16 mouse cellular contexts compared by ENCODE assay signal in genomic region chr16:92516139-92516538, GRCm38 (mm10). TPM values are rescaled to one million over a fixed set of nuclear protein-coding genes. Genes with fewer than 3 reads are reported as not detected.
A peak's percentile ranks its signal among the peaks of the same experiment; 100 is the strongest.
DNase-seq lines count a peak whose midpoint lies in the region; ATAC-seq and TF ChIP-seq lines count a peak whose summit lies in the region.
"Had no signal": no experiment of that assay in that cellular context is flagged by ENCODE, and none has a peak within 500 bp of the region (broad histone marks: within the 10 kb centered on the region; RNA-seq: fewer than 3 reads in every experiment).

No protein-coding gene starts in this region.

- H3K4me3 ChIP-seq in heart, embryonic 11.5 days (ENCODE audit: low read depth, low read length) = no peak overlapping the region
- H3K4me3 ChIP-seq in heart, postnatal 0 days (ENCODE audit: low read depth, low read length) = no peak overlapping the region
- no peak overlapping the region for H3K4me3 ChIP-seq in kidney, embryonic 14.5 days (ENCODE audit: low read length)
- H3K4me3 ChIP-seq: forebrain, embryonic 12.5 days; limb, embryonic 13.5 days had no signal

- no peak for ATAC-seq in heart, embryonic 11.5 days (replicated peaks; ENCODE audit: insufficient number of reproducible peaks, low FRiP score, low TSS enrichment)
- ATAC-seq in heart, postnatal 0 days (ENCODE audit: insufficient read depth, low read depth) = peak; percentile 81
- no peak for ATAC-seq in kidney, embryonic 14.5 days (ENCODE audit: low FRiP score, low TSS enrichment)

- 64% methylated on average over 9 of the region's 9 CpGs for WGBS in heart, embryonic 11.5 days (ENCODE audit: insufficient replicate concordance)
- WGBS in heart, postnatal 0 days = 26% methylated on average over 9 of the region's 9 CpGs
- 80% methylated on average over 9 of the region's 9 CpGs for whole genome bisulfite sequencing in kidney, embryonic 14.5 days

- TF ChIP-seq EP300 in heart, postnatal 0 days (IDR thresholded peaks at IDR 0.05; ENCODE audit: low read depth) = no peak

- DNase-seq in heart, adult 18-20 months = peak; percentile 64 to 70
- DNase-seq in NIH3T3 (ENCODE audit: low read depth) = peak; percentile 36
- peak; percentile 33 for DNase-seq in adrenal gland, postnatal 10 days
- peak; percentile 74 for DNase-seq in heart, postnatal 0 days (ENCODE audit: low spot score)
- no peak for DNase-seq in layer of hippocampus, postnatal 14 days (ENCODE audit: low spot score in 2 of 2)
- no peak for DNase-seq in spleen, postnatal 4 days (ENCODE audit: low spot score in 2 of 2)
- DNase-seq: cerebellum, adult 11 months; embryo, embryonic 11 days; kidney, adult 11 months; retina, postnatal 1 day had no signal

- H3K27me3 ChIP-seq in heart, embryonic 11.5 days (ENCODE audit: control insufficient read depth, insufficient read depth, low read length) = peaks cover 14% of the 10 kb centered on the region
- H3K27me3 ChIP-seq in heart, postnatal 0 days (ENCODE audit: control insufficient read depth, insufficient read depth, low read length) = peaks cover 4% of the 10 kb centered on the region; the same call in 1 of the 2 replicates
- no peaks in the 10 kb centered on the region for H3K27me3 ChIP-seq in kidney, embryonic 14.5 days (ENCODE audit: control insufficient read depth, insufficient read depth, low read length)

- no peaks in the 10 kb centered on the region for H3K9me3 ChIP-seq in heart, embryonic 11.5 days (replicated peaks; ENCODE audit: control insufficient read depth, low read length)
- H3K9me3 ChIP-seq in heart, postnatal 0 days (replicated peaks; ENCODE audit: control insufficient read depth, low read length) = no peaks in the 10 kb centered on the region
- H3K9me3 ChIP-seq in kidney, embryonic 14.5 days (ENCODE audit: control insufficient read depth, low read length) = no peaks in the 10 kb centered on the region
- H3K9me3 ChIP-seq: forebrain, embryonic 12.5 days; limb, embryonic 13.5 days had no signal

- H3K4me2 ChIP-seq in heart, embryonic 11.5 days = no peak overlapping the region
- H3K4me2 ChIP-seq in heart, postnatal 0 days (ENCODE audit: low read depth, low read length) = no peak overlapping the region
- no peak overlapping the region for H3K4me2 ChIP-seq in kidney, embryonic 14.5 days (replicated peaks; ENCODE audit: low read depth, low read length)
- H3K4me2 ChIP-seq: forebrain, embryonic 12.5 days; limb, embryonic 13.5 days had no signal

- H3K9ac ChIP-seq in heart, embryonic 11.5 days (ENCODE audit: low read depth, low read length) = no peak overlapping the region
- H3K9ac ChIP-seq in heart, postnatal 0 days (replicated peaks; ENCODE audit: low read depth, low read length) = no peak overlapping the region
- no peak overlapping the region for H3K9ac ChIP-seq in kidney, embryonic 14.5 days (ENCODE audit: low read depth, low read length)
- H3K9ac ChIP-seq: forebrain, embryonic 12.5 days; limb, embryonic 13.5 days had no signal

- no peaks in the 10 kb centered on the region for H3K36me3 ChIP-seq in heart, embryonic 11.5 days (ENCODE audit: control insufficient read depth, insufficient read depth, low read length)
- H3K36me3 ChIP-seq in heart, postnatal 0 days (replicated peaks; ENCODE audit: control insufficient read depth, insufficient read depth, low read length) = no peaks in the 10 kb centered on the region
- H3K36me3 ChIP-seq in kidney, embryonic 14.5 days (ENCODE audit: control insufficient read depth, insufficient read depth, low read length) = no peaks in the 10 kb centered on the region
- H3K36me3 ChIP-seq: forebrain, embryonic 12.5 days; limb, embryonic 13.5 days had no signal

- no peak overlapping the region for H3K27ac ChIP-seq in heart, embryonic 11.5 days (ENCODE audit: low read depth, low read length)
- H3K27ac ChIP-seq in heart, postnatal 0 days (ENCODE audit: low read depth) = no peak overlapping the region
- H3K27ac ChIP-seq in kidney, embryonic 14.5 days (ENCODE audit: low read depth, low read length) = no peak overlapping the region
- H3K27ac ChIP-seq: forebrain, embryonic 12.5 days; limb, embryonic 13.5 days; macrophage had no signal

- TF ChIP-seq CTCF in heart, postnatal 0 days (IDR thresholded peaks at IDR 0.05; ENCODE audit: low read depth) = no peak

- H3K4me1 ChIP-seq in heart, embryonic 11.5 days (ENCODE audit: control insufficient read depth, insufficient read depth, low read length) = no peaks in the 10 kb centered on the region
- H3K4me1 ChIP-seq in heart, postnatal 0 days (ENCODE audit: control insufficient read depth, insufficient read depth) = no peaks in the 10 kb centered on the region; the same call in 1 of the 2 replicates
- H3K4me1 ChIP-seq in kidney, embryonic 14.5 days (ENCODE audit: control insufficient read depth, insufficient read depth, low read length) = no peaks in the 10 kb centered on the region; the same call in 1 of the 2 replicates

RNA-seq across cellular contexts. Expression of gene Clic6, which starts 30.6 kb away (rescaled TPM):
- total RNA-seq in heart, adult 18-20 months (2021) = 1 to 10 TPM in 1 of 2 experiments, under 1 TPM in 1; 0.37 to 1.1 TPM
- polyA plus RNA-seq in heart, embryonic 11.5 days (2014; fragmentation: Nextera tagmentation; extraction: Ambion mirVana) = 0.54 and 0.59 TPM in 2 replicates
- under 1 TPM; 0.12 to 0.30 TPM for total RNA-seq in adrenal gland, postnatal 10 days (2021)
- total RNA-seq in heart, postnatal 0 days (2014; rRNA removed; ENCODE audit: low replicate concordance) = 0.38 and 3.6 TPM in 2 replicates
- 1.1 and 1.7 TPM in 2 replicates for polyA plus RNA-seq in heart, postnatal 0 days (2015; fragmentation: Nextera tagmentation; extraction: Ambion mirVana)
- total RNA-seq in layer of hippocampus, postnatal 14 days (2021) = 10 to 100 TPM in 1 of 2 experiments, 1 to 10 TPM in 1; 2.1 to 15.4 TPM
- polyA plus RNA-seq in kidney, embryonic 14.5 days (2014; fragmentation: Nextera tagmentation; extraction: Ambion mirVana) = 2.0 and 3.8 TPM in 2 replicates
- total RNA-seq: granulocyte monocyte progenitor cell, adult 5-6 weeks had no signal
- polyA plus RNA-seq: macrophage had no signal

RNA-seq across cellular contexts. Expression of gene Rcan1, which starts 45.5 kb away (rescaled TPM):
- total RNA-seq in heart, adult 18-20 months (2021) = 100 to 1,000 TPM in 1 of 2 experiments, 10 to 100 TPM in 1; 95.4 to 129 TPM
- polyA plus RNA-seq in heart, embryonic 11.5 days (2014; fragmentation: Nextera tagmentation; extraction: Ambion mirVana) = 103 and 150 TPM in 2 replicates
- 10 to 100 TPM; 21.7 to 22.2 TPM for total RNA-seq in adrenal gland, postnatal 10 days (2021)
- 83.7 and 94.7 TPM in 2 replicates for total RNA-seq in heart, postnatal 0 days (2014; rRNA removed; ENCODE audit: low replicate concordance)
- 52.8 and 64.6 TPM in 2 replicates for polyA plus RNA-seq in heart, postnatal 0 days (2015; fragmentation: Nextera tagmentation; extraction: Ambion mirVana)
- 10 to 100 TPM; 39.5 to 40.3 TPM for total RNA-seq in layer of hippocampus, postnatal 14 days (2021)
- polyA plus RNA-seq in kidney, embryonic 14.5 days (2014; fragmentation: Nextera tagmentation; extraction: Ambion mirVana) = 14.7 and 23.0 TPM in 2 replicates

Comparison
In these comparisons a context has a peak if more than half of its experiments do, and no peak if none do; other contexts are left out.
1. DNase-seq: peak in heart, adult 18-20 months (2 of 2), NIH3T3 (single experiment), adrenal gland, postnatal 10 days (single experiment) and heart, postnatal 0 days (single experiment); none in layer of hippocampus, postnatal 14 days (0 of 2) and spleen, postnatal 4 days (0 of 2).